Mouse (Mus musculus): ENCODE results near the gene Qsox2. TPM values are rescaled to one million over a fixed set of nuclear protein-coding genes. Genes with fewer than 3 reads are reported as not detected.

The Qsox2 gene
- polyA plus RNA-seq, 1 experiment from 2014 or later, result 4.1 TPM

- H3K4me3 ChIP-seq (ENCODE audit: low read depth, low read length), result no peak overlapping the region
- no peak overlapping the region for H3K9ac ChIP-seq (replicated peaks)
- no peak for TF ChIP-seq EP300 (IDR thresholded peaks at IDR 0.05; ENCODE audit: low read depth)
- no peak for TF ChIP-seq CTCF (IDR thresholded peaks at IDR 0.05; ENCODE audit: low read depth)
- H3K4me1 ChIP-seq (ENCODE audit: insufficient read depth), result no peaks in the 10 kb centered on the region
- no peak overlapping the region for H3K27ac ChIP-seq (ENCODE audit: low read depth)
- H3K36me3 ChIP-seq (replicated peaks; ENCODE audit: insufficient read depth, low read length), result no peaks in the 10 kb centered on the region
- DNase-seq, result no peak
- H3K4me2 ChIP-seq (ENCODE audit: low read depth, low read length), result no peak overlapping the region
- 0 out of 2 replicates have a peak, but pooled peaks cover 3% of the 10 kb centered on the region for H3K27me3 ChIP-seq (ENCODE audit: insufficient read depth, low read length)
- 62% methylated on average over 10 of the region's 10 CpGs for WGBS (ENCODE audit: insufficient replicate concordance)
- no peak for ATAC-seq
- H3K9me3 ChIP-seq (ENCODE audit: low read length), result no peaks in the 10 kb centered on the region
Measured at GRCm38 (mm10) chr2:26266066-26266742, 28.9 kb upstream of the Qsox2 start.

DNA sequence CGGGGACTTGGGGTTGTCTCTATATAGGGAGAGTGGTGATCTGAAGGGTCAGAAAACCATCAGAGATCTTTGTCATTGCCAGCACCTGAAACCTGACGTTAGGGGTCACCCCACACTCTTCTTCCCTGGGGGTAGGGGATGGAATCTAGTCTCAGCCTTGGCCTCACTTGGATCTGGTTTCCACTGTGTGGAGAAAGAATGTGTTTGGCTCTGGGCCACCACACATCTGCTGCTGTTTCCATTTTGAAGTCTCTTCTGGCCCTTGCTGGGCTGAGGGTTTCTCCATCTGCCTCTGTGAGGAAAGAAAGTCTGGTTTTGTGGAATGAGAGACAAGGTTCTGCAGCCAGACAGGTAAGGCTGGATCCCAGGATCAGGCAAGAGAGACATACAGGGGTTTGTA is 27.8 kb upstream of the Qsox2 start:
- no peaks in the 10 kb centered on the region for H3K9me3 ChIP-seq (ENCODE audit: low read length)
- no peaks in the 10 kb centered on the region for H3K36me3 ChIP-seq (replicated peaks; ENCODE audit: insufficient read depth, low read length)
- no peak overlapping the region for H3K9ac ChIP-seq (replicated peaks)
- no peak overlapping the region for H3K27ac ChIP-seq (ENCODE audit: low read depth)
- DNase-seq (no peak), ATAC-seq (no peak)
- 75% methylated on average over 2 of the region's 2 CpGs for WGBS (ENCODE audit: insufficient replicate concordance)
- H3K4me2 ChIP-seq (ENCODE audit: low read depth, low read length), result no peak overlapping the region
- 0 out of 2 replicates have a peak, but pooled peaks cover 3% of the 10 kb centered on the region for H3K27me3 ChIP-seq (ENCODE audit: insufficient read depth, low read length)
- H3K4me1 ChIP-seq (ENCODE audit: insufficient read depth), result no peaks in the 10 kb centered on the region
- no peak for TF ChIP-seq EP300 (IDR thresholded peaks at IDR 0.05; ENCODE audit: low read depth)
- TF ChIP-seq CTCF (IDR thresholded peaks at IDR 0.05; ENCODE audit: low read depth), result no peak
- H3K4me3 ChIP-seq (ENCODE audit: low read depth, low read length), result no peak overlapping the region

DNA sequence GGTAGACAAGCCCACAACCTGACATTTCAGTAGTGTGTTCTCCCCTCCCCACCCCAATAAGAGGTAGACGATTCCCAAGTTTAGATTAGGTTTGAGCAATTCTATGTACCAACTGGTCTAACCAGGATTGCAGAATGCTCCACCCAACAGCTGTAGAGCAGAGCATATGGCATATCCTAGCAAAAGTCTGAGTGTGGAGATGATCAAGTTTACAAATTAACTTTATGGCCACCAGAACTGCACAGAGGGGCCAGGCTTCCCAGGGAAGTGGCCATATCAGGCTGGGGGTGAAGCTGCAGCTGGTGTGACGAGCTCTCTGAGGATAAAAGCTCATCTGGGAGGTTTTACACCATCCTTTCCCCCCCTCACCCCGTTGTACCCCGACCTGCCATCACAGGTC is 27.3 kb upstream of the Qsox2 start:
- no peak for DNase-seq
- H3K9ac ChIP-seq (replicated peaks), result no peak overlapping the region
- no peaks in the 10 kb centered on the region for H3K4me1 ChIP-seq (ENCODE audit: insufficient read depth)
- H3K4me2 ChIP-seq (ENCODE audit: low read depth, low read length), result no peak overlapping the region
- no peak overlapping the region for H3K4me3 ChIP-seq (ENCODE audit: low read depth, low read length)
- no peak for ATAC-seq
- no peak for TF ChIP-seq EP300 (IDR thresholded peaks at IDR 0.05; ENCODE audit: low read depth)
- TF ChIP-seq CTCF (IDR thresholded peaks at IDR 0.05; ENCODE audit: low read depth), result no peak
- WGBS (ENCODE audit: insufficient replicate concordance), result 62% methylated on average over 4 of the region's 4 CpGs
- H3K9me3 ChIP-seq (ENCODE audit: low read length), result no peaks in the 10 kb centered on the region
- H3K27me3 ChIP-seq (ENCODE audit: insufficient read depth, low read length), result 0 out of 2 replicates have a peak, but pooled peaks cover 3% of the 10 kb centered on the region
- no peak overlapping the region for H3K27ac ChIP-seq (ENCODE audit: low read depth)
- no peaks in the 10 kb centered on the region for H3K36me3 ChIP-seq (replicated peaks; ENCODE audit: insufficient read depth, low read length)

DNA sequence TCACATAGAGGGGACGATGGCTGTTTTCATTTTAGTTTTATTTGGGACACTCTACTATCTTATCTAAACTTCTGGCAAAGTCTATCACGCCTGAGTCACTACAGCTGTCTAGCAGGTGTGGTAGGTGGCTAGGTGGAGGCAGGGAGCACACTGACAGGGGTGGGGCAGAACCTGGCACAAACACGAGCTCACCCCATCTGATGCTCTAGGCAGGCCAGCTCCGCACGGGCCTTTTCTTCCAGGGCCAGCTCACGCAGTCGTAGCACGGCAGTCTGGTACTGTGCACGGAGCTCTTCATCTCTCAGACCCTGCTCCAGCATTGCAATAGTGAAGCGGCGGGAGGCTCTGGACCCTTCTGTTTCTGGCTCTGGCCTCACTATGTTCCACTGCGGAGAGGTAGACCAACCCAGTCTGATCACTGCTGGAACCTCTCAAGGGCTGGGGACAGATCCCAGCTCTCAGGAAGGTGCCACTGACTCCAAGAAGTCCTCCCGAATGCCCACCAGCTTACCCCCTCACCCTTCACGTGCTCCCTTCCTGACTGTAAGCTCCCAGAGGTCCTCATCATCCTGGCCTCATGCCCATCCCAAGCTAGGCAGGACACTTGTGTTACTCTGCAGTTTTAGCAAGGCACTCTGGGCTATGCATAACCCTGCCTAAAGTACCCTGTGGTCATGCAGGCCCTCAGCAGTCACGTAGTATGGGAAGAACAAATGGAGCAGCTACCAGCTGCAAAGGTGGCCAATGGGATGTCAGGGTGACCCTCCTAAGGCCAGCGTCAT is 20.2 kb upstream of the Qsox2 start:
- Histone ChIP-seq H3K36me3 (replicated peaks; ENCODE audit: insufficient read depth, low read length) (no peaks in the 10 kb centered on the region), H3K9ac (replicated peaks) (no peak overlapping the region), H3K27ac (ENCODE audit: low read depth) (no peak overlapping the region), H3K4me2 (ENCODE audit: low read depth, low read length) (no peak overlapping the region), H3K27me3 (ENCODE audit: insufficient read depth, low read length) (no peaks in the 10 kb centered on the region), H3K9me3 (ENCODE audit: low read length) (no peaks in the 10 kb centered on the region), H3K4me3 (ENCODE audit: low read depth, low read length) (no peak overlapping the region), H3K4me1 (ENCODE audit: insufficient read depth) (no peaks in the 10 kb centered on the region)
- 73% methylated on average over 16 of the region's 16 CpGs for WGBS (ENCODE audit: insufficient replicate concordance)
- DNase-seq (no peak), ATAC-seq (no peak)
- TF ChIP-seq EP300 (IDR thresholded peaks at IDR 0.05; ENCODE audit: low read depth) (no peak), CTCF (IDR thresholded peaks at IDR 0.05; ENCODE audit: low read depth) (no peak)

DNA sequence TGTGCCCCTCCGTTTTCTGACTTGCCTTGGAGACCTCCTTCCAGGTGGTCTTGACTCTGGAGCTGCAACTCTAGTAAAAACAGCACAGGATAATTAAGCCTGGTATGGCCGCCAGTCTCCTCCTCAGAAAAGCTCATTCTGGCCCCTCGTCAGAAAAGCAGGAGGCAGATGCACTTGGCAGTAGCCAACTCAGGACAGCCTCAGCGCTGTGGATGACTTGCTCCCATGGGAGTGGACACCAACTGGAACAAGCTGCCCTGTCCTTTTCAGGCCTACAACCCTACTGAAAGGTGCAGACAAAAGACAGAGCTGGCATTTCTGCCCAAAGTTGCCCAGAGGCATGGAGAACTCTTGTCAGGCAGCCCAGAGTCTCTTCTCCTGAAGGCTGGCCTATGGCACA is 17.5 kb upstream of the Qsox2 start:
- 66% methylated on average over 4 of the region's 4 CpGs for WGBS (ENCODE audit: insufficient replicate concordance)

GRCm38 (mm10) chr2:26252514-26253206 is 15.3 kb upstream of the Qsox2 start:
- Histone ChIP-seq H3K9ac (replicated peaks) (no peak overlapping the region), H3K27me3 (ENCODE audit: insufficient read depth, low read length) (no peaks in the 10 kb centered on the region), H3K4me1 (ENCODE audit: insufficient read depth) (no peaks in the 10 kb centered on the region), H3K36me3 (replicated peaks; ENCODE audit: insufficient read depth, low read length) (no peaks in the 10 kb centered on the region), H3K4me3 (ENCODE audit: low read depth, low read length) (no peak overlapping the region), H3K9me3 (ENCODE audit: low read length) (no peaks in the 10 kb centered on the region), H3K27ac (ENCODE audit: low read depth) (no peak overlapping the region), H3K4me2 (ENCODE audit: low read depth, low read length) (no peak overlapping the region)
- no peak for DNase-seq
- no peak for ATAC-seq
- 40% methylated on average over 8 of the region's 8 CpGs for WGBS (ENCODE audit: insufficient replicate concordance)
- TF ChIP-seq CTCF (IDR thresholded peaks at IDR 0.05; ENCODE audit: low read depth) (no peak), EP300 (IDR thresholded peaks at IDR 0.05; ENCODE audit: low read depth) (no peak)

More for the DNA sequence above, 17.5 kb upstream of the Qsox2 start:
- H3K27me3 ChIP-seq (ENCODE audit: insufficient read depth, low read length), result no peaks in the 10 kb centered on the region
- TF ChIP-seq CTCF (IDR thresholded peaks at IDR 0.05; ENCODE audit: low read depth), result no peak
- no peak for TF ChIP-seq EP300 (IDR thresholded peaks at IDR 0.05; ENCODE audit: low read depth)
- no peaks in the 10 kb centered on the region for H3K4me1 ChIP-seq (ENCODE audit: insufficient read depth)
- H3K9ac ChIP-seq (replicated peaks), result no peak overlapping the region
- no peak overlapping the region for H3K4me3 ChIP-seq (ENCODE audit: low read depth, low read length)
- H3K36me3 ChIP-seq (replicated peaks; ENCODE audit: insufficient read depth, low read length), result no peaks in the 10 kb centered on the region
- no peak overlapping the region for H3K4me2 ChIP-seq (ENCODE audit: low read depth, low read length)
- no peaks in the 10 kb centered on the region for H3K9me3 ChIP-seq (ENCODE audit: low read length)
- DNase-seq (no peak), ATAC-seq (no peak)
- H3K27ac ChIP-seq (ENCODE audit: low read depth), result no peak overlapping the region

Data from liver, postnatal 0 days (tissue).